Mouse (Mus musculus) v-Abl transformed pro-B cells (cell line): Measurements from ENCODE around the gene Zfp93.

Experiments
- in situ Hi-C, 2 experiments: fragments of 400-800 bp; cut with MboI; formaldehyde crosslinking; loops; one replicate each; pipeline ENCODE4 v1.15.1; 2025; ENCODE audit not compliant: unreplicated experiment in 2 of 2

Gene Zfp93

GRCm38 (mm10) chr7:24288512-24288911 is 18.3 kb downstream of the Zfp93 start:
- in situ Hi-C loops, result loop anchor here in 1 of 2 experiments (10.0 kb wide), 1 partner anchor 324 kb away; no protein-coding TSS in a partner anchor

- in situ Hi-C loops, result no loop called here
Observed at GRCm38 (mm10) chr7:24290106-24290693, 20.0 kb downstream of the Zfp93 start.

DNA sequence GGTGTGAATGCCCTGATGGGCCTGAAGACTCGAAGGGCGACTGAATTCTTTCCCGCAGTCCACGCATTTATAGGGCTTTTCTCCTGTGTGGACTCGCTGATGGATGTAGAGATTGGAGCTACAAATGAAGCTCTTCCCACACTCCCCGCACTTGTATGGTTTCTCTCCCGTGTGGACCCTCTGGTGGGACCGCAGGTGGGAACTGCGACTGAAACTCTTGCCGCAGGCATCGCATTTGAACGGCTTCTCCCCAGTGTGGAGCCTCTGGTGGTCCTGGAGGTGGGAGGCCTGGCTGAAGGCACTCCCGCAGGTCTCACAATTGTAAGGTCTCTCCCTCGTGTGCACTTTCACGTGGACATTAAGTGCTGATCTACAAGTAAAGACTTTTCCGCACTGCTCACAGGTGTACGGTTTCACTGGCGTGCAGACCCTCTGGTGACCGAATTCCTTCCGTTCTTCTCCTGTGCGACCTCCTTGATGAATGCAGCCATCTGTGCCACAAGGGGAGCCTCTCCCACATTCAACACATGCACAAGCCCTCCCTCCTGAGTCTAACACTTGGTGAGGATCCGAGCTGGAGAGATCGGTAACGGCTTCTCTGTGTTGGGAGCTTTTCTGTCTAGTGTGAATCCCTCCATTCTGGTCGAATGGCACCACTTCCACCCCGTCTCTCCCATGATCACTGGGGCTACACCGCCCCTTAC is 21.3 kb downstream of the Zfp93 start:
- in situ Hi-C loops, result no loop called here

DNA sequence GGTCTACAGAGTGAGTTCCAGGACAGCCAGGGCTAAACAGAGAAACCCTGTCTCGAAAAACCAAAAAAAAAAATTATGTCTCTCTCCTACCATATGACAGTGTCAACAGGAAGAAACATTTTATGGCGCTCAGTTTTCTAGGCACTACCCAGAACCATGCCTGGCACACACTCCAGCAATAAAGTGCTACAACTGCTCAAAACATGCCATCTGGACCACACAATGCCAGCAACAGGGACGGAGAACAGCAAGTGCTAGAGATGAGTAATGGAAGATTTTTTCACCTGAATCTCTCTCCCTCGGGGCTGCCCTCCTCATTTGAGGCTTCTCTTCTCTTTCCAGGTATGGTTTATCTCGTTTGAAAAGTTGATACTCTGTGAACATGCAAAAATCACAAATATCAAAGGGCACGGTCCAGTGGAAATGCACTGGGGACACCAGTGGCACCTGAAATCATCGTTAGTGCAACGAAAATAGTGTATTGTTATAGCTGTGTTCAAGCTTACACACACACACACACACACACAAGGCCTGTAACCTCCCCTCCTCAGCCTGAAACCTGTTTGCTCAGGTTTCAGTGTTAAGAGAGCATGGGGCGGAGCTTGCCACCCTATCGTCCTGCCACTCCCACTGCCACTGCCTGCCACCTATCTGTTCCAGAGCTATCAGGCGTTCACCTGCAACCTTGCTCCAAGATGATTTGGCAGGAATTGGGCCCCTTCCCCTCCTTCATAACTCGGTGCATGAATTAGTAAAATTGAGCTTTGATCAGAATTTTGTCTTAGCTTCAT is 23.0 kb downstream of the Zfp93 start:
- in situ Hi-C loops, result no loop called here

DNA sequence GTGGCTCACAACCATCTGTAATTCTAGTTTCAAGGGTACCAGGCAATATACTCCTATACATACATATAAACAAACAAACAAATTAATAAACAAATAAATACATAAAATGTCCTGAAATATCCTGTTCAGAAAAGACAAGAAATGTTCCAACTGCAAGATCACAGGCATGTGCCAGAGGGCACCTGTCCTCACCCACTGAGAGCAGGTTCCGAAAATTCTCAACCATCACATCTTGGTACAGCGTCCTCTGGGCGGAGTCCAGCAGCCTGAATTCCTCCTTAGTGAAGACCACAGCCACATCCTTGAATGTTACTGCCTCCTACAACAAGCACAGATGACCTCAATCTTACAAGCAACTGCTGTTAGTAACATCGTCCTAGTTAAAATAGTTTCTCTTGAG is 24.5 kb downstream of the Zfp93 start:
- in situ Hi-C loops, result no loop called here

DNA sequence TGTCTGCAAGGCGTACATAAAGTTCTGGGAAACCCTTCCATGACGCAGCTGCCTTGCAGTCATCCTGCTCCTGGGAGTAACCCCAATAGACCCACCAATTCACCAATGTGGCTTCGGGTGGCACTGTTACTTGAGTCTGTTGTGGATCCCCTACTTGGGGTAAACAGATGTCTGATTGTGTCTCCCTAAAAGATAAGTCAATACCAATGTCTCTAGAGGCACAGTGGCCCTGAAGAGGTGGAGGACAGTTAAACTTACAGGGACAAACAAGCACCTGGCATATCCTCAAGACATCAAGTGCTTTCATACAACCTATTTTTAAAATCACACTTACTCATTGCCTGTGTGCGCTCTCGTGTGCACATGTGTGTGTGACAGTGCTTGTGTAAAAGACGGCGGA is 25.2 kb downstream of the Zfp93 start:
- in situ Hi-C loops, result no loop called here

DNA sequence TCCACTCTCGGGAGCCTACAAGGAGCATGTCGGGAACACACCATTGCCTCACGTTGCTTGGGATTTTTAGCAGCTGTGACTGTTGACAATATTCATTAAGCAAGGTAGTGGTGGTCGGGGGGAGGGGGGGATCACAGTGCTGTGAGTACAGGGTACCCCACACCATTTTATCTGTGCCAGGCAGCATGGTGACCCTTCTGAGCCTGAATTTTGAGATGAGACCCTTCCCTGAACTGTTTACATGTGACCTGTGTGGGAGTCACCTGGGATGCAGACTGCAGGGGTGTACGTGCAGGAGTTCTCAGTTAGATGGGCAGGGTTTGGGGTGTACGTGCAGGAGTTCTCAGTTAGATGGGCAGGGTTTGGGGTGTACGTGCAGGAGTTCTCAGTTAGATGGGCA is 26.2 kb downstream of the Zfp93 start:
- in situ Hi-C loops, result no loop called here

DNA sequence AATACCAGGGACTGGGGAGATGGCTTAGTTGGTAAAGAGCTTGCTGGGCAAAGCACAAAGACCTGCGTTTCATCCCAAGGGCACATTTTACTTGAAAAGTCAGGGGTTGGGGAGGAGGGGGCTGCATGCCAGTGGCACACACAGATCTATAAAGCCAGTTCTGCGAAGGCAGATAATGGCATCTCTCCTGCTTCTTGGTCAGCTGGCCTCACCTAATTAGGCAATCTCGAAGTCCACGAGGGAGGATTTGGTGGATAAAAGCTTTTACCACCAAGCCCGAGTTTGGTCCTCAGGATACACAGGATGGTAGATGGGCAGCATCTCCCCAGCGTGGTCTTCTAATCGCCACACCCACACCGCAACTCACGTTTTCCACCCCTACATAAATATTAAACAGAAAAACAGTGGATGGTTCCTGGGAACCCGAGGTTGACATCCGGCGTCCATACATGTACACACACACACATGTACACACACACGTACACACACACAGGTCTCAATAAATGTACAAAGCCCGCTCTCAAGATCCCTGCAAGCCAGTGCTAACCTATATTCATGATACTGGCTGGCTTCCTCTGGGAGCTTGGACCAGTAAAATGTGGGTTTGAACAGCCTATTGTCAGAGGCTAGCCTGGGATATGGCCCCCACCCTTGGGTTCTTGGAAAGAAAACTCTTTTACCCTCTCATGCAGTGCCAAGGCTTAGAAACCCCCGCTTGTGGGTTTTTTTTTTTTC is 27.3 kb downstream of the Zfp93 start:
- in situ Hi-C loops, result no loop called here

GRCm38 (mm10) chr7:24298635-24298972 is 28.4 kb downstream of the Zfp93 start:
- in situ Hi-C loops, result no loop called here

- in situ Hi-C loops, result no loop called here
Observed at GRCm38 (mm10) chr7:24298973-24299708, 28.9 kb downstream of the Zfp93 start.

- in situ Hi-C loops, result loop anchor here (25.0 kb wide), 2 partner anchors 662 to 1462 kb away; partner anchors contain the start of genes Hnrnpul1 (in 2 of the 2) and Rabac1 (in 1 of the 2)
Observed at GRCm38 (mm10) chr7:24299823-24300481, 29.7 kb downstream of the Zfp93 start.

GRCm38 (mm10) chr7:24300771-24301282 is 30.6 kb downstream of the Zfp93 start, which contains the start of gene Zfp61:
TSS of gene Zfp61 (minus strand) at chr7:24301232.
- in situ Hi-C loops, result loop anchor here (25.0 kb wide), 2 partner anchors 661 to 1461 kb away; partner anchors contain the start of genes Hnrnpul1 (in 2 of the 2) and Rabac1 (in 1 of the 2)

DNA sequence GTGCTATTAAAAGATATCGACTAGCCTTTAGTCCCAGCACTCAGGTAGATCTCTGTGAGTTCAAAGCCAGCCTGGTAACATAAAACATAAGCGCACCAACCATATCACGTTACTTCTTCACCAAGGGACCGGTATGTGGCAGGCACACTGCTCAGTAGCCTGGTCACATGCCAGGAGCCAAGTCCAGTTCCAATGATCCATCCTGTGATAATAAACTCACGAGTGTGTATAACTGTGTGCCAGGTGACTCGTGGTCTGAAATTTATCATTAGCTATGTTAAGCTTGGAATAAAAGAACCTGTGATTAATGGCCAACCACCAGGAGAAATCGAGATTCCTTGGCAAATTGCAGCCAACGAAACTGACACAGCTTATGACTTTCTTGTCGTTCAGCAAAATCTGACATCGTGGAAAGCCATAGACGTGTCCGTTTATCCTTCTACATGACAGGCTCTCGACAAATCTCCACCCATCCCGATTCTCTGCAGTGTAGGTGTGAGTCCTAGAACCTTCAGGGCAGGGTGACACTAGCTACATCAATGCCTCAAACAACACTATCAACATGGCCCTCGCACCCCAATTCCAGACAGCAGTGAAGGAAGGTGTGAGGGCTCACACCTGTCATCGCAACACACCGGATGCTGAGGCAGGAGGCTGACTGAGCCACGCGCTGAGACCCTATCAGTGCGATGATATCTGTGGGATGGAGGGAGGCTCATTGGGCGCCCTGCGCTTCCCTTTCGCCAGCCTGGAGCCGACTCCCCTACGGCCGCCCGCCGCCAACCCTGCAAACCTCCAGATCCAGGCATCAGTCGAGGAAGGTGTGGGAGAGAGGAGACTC is 45.7 kb downstream of the Zfp93 start:
- in situ Hi-C loops, result loop anchor here (5.0 to 25.0 kb wide), 5 partner anchors 79 to 1446 kb away; partner anchors contain the start of genes Hnrnpul1 (in 2 of the 2), Zfp180 (in 2 of the 2), Rabac1 (in 1 of the 2) and Smg9 (in 1 of the 2)

- in situ Hi-C loops, result loop anchor here (5.0 to 25.0 kb wide), 5 partner anchors 78 to 1446 kb away; partner anchors contain the start of genes Hnrnpul1 (in 2 of the 2), Zfp180 (in 2 of the 2), Rabac1 (in 1 of the 2) and Smg9 (in 1 of the 2)
Observed at GRCm38 (mm10) chr7:24316567-24317092, 46.4 kb downstream of the Zfp93 start, which contains the start of gene Zfp94. TSS of gene Zfp94 (minus strand) at chr7:24316666.

DNA sequence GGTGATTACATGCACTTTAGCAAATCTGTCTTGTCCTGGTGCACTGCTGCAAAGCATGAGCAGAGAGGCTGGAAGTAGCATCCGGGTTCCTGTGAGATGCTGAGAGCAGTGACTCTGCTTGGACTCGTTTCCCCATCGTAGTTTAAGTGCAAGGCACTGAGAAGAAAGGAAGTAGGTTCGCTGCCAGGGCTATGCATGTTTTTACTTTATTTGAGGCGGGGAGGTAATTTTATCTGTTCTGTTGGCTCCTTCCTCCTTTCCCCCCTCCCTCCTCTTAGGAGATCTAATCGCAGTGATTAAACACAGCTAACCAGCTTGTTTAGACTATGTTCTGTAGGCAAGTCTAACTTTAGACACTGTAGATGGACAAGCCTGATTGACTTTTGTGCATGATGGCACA is 48.7 kb downstream of the Zfp93 start:
- in situ Hi-C loops, result loop anchor here (5.0 to 25.0 kb wide), 5 partner anchors 76 to 1443 kb away; partner anchors contain the start of genes Hnrnpul1 (in 2 of the 2), Zfp180 (in 2 of the 2), Rabac1 (in 1 of the 2) and Smg9 (in 1 of the 2)

DNA sequence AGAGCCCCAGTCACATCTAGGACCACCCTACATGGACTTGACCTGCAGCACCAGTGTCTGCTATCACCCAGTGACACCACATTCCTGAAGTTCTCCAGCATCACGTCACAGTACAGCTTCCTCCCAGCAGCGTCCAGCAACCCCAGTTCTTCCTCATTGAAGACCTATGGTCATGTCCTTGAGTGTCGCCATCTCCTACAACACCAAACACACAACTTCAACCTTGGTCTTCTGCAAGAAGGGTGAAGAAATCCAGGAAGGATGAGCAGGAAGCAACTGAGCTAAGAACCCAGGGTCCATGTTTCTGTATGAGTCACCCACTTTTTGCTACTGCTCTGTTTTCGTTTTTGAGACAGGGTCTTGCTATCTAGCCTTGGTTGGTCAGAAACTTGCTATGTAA is 52.4 kb downstream of the Zfp93 start:
- in situ Hi-C loops, result loop anchor here (25.0 kb wide), 2 partner anchors 640 to 1440 kb away; partner anchors contain the start of genes Hnrnpul1 (in 2 of the 2) and Rabac1 (in 1 of the 2)

GRCm38 (mm10) chr7:24325197-24325596 is 55.0 kb downstream of the Zfp93 start:
- in situ Hi-C loops, result no loop called here
